Mouse (Mus musculus) liver, embryonic 14.5 days (tissue): ENCODE results near the gene Pkd1.

Source experiments
- CTCF ChIP-seq: IDR thresholded peaks from 2 replicates; pipeline ENCODE4 v1.5.1; 2016; ENCODE audit warnings: antibody characterized with exemption, low read depth, control low read depth
- EP300 ChIP-seq: IDR thresholded peaks from 2 replicates; pipeline ENCODE4 v1.6.1; 2016; ENCODE audit warnings: antibody characterized with exemption, low read depth

DNA sequence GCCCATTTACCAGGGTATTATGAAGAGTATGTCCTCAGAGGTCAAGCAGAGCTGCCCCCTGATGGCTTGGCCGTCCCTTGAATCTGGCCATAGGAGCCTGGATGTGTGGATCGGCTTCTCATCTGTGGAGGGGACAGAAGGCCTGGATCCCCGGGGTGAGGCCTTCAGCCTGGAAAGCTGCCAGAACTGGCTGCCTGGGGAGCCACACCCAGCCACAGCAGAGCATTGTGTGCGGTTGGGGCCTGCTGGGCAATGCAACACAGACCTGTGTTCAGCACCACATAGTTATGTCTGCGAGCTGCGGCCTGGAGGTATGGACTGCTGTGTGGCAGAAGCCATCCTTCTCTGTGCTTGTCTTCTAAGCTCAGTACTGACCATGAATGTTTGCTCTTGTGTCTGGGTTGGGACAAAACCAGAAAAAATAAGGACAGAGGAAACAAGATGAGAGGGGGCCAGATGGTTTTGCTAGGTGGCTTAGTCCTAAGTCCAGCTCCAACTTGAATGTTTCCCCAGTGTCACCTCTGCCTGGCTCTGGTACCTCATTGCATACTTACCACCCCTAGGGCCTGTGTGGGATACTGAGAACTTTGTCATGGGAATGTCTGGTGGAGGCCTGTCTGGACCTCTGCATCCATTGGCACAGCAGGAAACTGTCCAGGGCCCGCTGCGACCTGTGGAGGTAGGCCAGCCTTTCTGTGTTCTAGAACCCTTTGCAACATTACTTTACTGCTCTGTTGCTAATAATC lies 17.6 kb downstream of the Pkd1 start:
- TF ChIP-seq CTCF (no peak), EP300 (no peak)
